Mouse (Mus musculus) heart, adult 2 months (tissue): ENCODE results near the gene Vat1l. TPM values are rescaled to one million over a fixed set of nuclear protein-coding genes. Genes with fewer than 3 reads are reported as not detected.

Source experiments
- DNase-seq, 2 experiments: peaks; one replicate each; pipeline ENCODE4 v3.0.0; 2021
- H3K27ac ChIP-seq: fragments of 200-600 bp; 2 replicates; pipeline ENCODE4 v1.8.1; 2022
- H3K27me3 ChIP-seq: fragments of 200-500 bp; 2 replicates; pipeline ENCODE4 v1.6.1; 2012; ENCODE audit warnings: mild to moderate bottlenecking, low read length, inconsistent platforms, mixed read lengths; ENCODE audit not compliant: control insufficient read depth, insufficient read depth
- H3K36me3 ChIP-seq: fragments of 200-500 bp; 2 replicates; pipeline ENCODE4 v1.6.1; 2012; ENCODE audit warnings: low read length, inconsistent platforms; ENCODE audit not compliant: control insufficient read depth, insufficient read depth
- H3K4me1 ChIP-seq: fragments of 200-500 bp; 2 replicates; pipeline ENCODE4 v1.6.1; 2011; ENCODE audit warnings: low read length; ENCODE audit not compliant: control insufficient read depth, insufficient read depth
- H3K4me3 ChIP-seq: fragments of 200-600 bp; 2 replicates; pipeline ENCODE4 v1.8.1; 2022
- H3K79me2 ChIP-seq: fragments of 200-500 bp; replicated peaks from 2 replicates; pipeline ENCODE4 v1.6.1; 2012; ENCODE audit warnings: mild to moderate bottlenecking, inconsistent platforms, low read length, moderate library complexity, mixed read lengths; ENCODE audit not compliant: control insufficient read depth, insufficient read depth
- H3K9ac ChIP-seq: fragments of 200-500 bp; 2 replicates; pipeline ENCODE4 v1.6.1; 2012; ENCODE audit warnings: low read depth, mild to moderate bottlenecking, control low read depth, inconsistent platforms, low read length, mixed read lengths
- CTCF ChIP-seq: fragments of 200-600 bp; IDR thresholded peaks from 2 replicates; pipeline ENCODE4 v1.8.1; 2022; ENCODE audit warnings: antibody characterized with exemption, mild to moderate bottlenecking, moderate library complexity
- EP300 ChIP-seq: fragments of 200-500 bp; IDR thresholded peaks from 2 replicates; pipeline ENCODE4 v1.6.1; 2011; ENCODE audit warnings: low read depth, low read length, control low read depth; ENCODE audit not compliant: insufficient read depth
- POLR2A ChIP-seq: fragments of 200-500 bp; IDR thresholded peaks from 2 replicates; pipeline ENCODE4 v1.6.1; 2011; ENCODE audit warnings: mild to moderate bottlenecking, low read depth, low read length, control low read depth; ENCODE audit not compliant: insufficient read depth
- WGBS: fragments of 180-500 bp; shearing (Covaris S2); methylation state at CpG from one replicate; pipeline ENCODE4 v1.1.7; 2018; 5-methylcytosine and 5-hydroxymethylcytosine counted together
- intact Hi-C: fragments of 180-260 bp; cut with DNase I; formaldehyde crosslinking; loops from one replicate; pipeline ENCODE4 v1.15.1; 2025
- polyA plus RNA-seq: library from polyadenylated mRNA; depleted of rRNA; stranded (reverse); fragments of >200 nt; gene quantifications from 2 replicates; pipeline ENCODE4 v1.2.3, GENCODE M21; 2012
- total RNA-seq, 2 experiments: library from RNA; stranded (reverse); gene quantifications; 2 replicates each; pipeline ENCODE4 v1.2.3; 2021

Vat1l gene
- total and polyA plus RNA-seq, 3 experiments = 0.05 to 1.2 (median 0.30) TPM

DNA sequence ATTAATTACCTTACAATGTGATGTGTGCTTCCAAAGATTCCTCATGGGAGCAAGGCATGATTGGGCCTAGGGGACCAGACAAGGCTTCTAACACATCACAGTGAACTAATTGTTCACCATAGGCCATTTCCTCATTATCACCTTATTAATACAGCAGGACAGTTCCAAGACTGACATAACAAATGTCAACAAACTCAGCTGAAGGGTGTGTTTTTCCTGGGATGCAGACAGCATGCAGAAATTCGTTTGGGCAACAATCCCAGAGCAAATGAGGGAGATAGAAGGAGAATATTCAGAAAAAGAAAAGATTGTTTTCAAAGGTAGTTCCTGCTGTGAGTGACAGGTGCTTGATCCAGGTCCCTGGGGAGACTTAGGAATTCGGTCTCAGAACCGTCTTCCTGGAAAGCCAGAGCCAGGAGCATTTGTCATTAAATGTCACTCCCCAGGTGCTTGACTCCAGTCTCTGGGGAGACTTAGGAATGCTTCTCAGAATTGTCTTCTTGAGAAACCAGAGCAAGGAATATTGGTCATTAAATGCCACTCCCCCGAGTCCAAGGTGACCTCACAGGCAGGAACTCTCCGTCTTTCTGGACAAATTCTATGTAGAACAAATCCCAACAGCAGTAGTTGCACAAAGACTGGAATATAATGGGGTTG, 109.4 kb downstream of the Vat1l start:
- H3K9ac ChIP-seq = no peak overlapping the region
- H3K79me2 ChIP-seq = no peaks in the 10 kb centered on the region
- H3K4me3 ChIP-seq = no peak overlapping the region
- no peaks in the 10 kb centered on the region for H3K36me3 ChIP-seq
- 33% methylated on average over 5 of the region's 5 CpGs for WGBS
- H3K27ac ChIP-seq = no peak overlapping the region
- DNase-seq = no peak
- no peaks in the 10 kb centered on the region for H3K4me1 ChIP-seq
- intact Hi-C loops = no loop called here
- TF ChIP-seq POLR2A (no peak), CTCF (no peak), EP300 (no peak)
- no peaks in the 10 kb centered on the region for H3K27me3 ChIP-seq

DNA sequence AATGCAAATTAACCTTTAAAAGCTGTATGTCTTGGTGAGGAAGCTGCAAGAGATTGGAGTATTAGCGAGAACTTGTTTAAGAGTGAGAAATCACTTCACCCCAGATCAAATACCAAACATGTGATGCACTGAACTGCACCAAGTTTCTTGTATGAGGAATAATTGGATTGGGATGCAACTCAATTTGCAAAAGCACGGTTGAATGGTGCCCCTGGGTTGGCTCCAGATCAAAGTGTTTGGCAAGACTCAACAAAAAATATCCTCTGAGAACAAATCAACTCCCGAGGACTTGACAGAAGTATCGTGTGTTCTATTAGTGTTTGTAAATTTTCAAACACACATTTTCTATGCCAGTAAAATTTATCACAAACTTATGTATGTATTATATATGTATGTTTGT, 112.7 kb downstream of the Vat1l start:
- H3K27me3 ChIP-seq = no peaks in the 10 kb centered on the region
- TF ChIP-seq POLR2A (no peak), EP300 (no peak), CTCF (no peak)
- no peaks in the 10 kb centered on the region for H3K79me2 ChIP-seq
- H3K4me1 ChIP-seq = no peaks in the 10 kb centered on the region
- H3K4me3 ChIP-seq = no peak overlapping the region
- DNase-seq = no peak
- H3K9ac ChIP-seq = no peak overlapping the region
- no peak overlapping the region for H3K27ac ChIP-seq
- no peaks in the 10 kb centered on the region for H3K36me3 ChIP-seq
- intact Hi-C loops = no loop called here
- 71% methylated on average over 4 of the region's 4 CpGs for WGBS

DNA sequence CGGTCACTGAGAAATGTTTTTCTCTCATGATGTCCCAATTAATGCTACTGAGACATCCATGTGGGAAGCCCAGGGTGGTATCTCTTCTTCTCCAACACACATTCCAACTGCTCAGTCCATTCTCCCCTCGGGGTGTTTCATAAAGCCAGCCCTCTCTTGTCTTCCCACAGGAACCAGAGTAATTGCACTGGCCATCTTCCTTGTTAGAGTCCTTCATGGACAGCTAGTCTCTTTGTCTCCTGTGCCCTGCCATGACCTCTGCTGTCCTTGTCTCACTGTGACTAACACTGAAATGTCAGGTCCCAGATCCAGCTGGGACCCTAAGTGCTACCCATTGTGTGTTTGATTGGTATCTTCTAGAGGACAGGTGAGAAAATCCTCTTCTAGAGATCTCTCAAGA, 116.7 kb downstream of the Vat1l start:
- WGBS = 71% methylated on average over 2 of the region's 2 CpGs
- DNase-seq = no peak
- H3K4me3 ChIP-seq = no peak overlapping the region
- intact Hi-C loops = no loop called here
- no peaks in the 10 kb centered on the region for H3K27me3 ChIP-seq
- no peaks in the 10 kb centered on the region for H3K36me3 ChIP-seq
- no peaks in the 10 kb centered on the region for H3K79me2 ChIP-seq
- TF ChIP-seq EP300 (no peak), CTCF (no peak), POLR2A (no peak)
- H3K27ac ChIP-seq = no peak overlapping the region
- H3K4me1 ChIP-seq = no peaks in the 10 kb centered on the region
- no peak overlapping the region for H3K9ac ChIP-seq

DNA sequence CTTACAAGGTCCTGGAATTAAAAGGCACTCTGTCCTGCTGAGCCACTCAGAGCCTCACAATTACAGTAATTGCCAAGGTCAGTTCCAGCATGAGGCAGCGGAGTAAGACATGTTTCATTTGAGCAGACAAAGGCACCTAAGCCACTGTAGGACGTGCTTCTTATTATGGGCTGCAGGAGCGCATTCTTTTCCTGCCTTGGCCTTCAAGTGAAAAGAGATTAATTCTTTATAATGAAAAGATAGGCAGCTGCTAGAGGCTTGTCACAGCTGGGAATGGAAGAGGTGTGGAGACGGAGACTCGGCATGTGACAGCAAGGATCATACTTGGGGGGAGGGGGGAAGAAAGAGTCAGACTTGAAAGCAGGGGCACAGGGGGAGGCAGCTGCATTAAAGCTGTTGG, 126.5 kb downstream of the Vat1l start:
- intact Hi-C loops = no loop called here
- no peak overlapping the region for H3K27ac ChIP-seq
- WGBS = 60% methylated on average over 5 of the region's 5 CpGs
- no peak for DNase-seq
- no peaks in the 10 kb centered on the region for H3K79me2 ChIP-seq
- no peak overlapping the region for H3K9ac ChIP-seq
- no peaks in the 10 kb centered on the region for H3K36me3 ChIP-seq
- H3K4me1 ChIP-seq = no peaks in the 10 kb centered on the region
- TF ChIP-seq EP300 (no peak), CTCF (no peak), POLR2A (no peak)
- H3K27me3 ChIP-seq = no peaks in the 10 kb centered on the region
- no peak overlapping the region for H3K4me3 ChIP-seq

DNA sequence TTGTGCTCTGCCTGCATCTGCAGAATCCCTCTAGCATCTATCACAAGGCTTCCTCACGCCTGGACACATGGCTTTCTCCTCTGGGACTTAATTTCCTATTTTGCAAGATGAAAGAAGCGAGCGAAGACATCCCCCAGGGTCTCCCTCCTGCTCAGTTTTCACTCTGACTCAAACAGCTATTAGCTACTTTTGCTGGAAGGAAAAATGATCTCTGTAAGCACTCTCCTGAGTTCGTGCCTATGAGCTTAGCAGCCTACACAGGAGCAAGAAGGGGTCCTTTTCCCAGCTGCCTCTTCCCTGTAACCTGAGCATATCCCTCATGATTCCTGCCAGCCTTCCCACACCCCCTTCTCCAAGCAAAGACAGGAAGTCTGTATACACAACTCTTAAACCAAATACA, 127.5 kb downstream of the Vat1l start:
- 58% methylated on average over 4 of the region's 4 CpGs for WGBS
- intact Hi-C loops = no loop called here

DNA sequence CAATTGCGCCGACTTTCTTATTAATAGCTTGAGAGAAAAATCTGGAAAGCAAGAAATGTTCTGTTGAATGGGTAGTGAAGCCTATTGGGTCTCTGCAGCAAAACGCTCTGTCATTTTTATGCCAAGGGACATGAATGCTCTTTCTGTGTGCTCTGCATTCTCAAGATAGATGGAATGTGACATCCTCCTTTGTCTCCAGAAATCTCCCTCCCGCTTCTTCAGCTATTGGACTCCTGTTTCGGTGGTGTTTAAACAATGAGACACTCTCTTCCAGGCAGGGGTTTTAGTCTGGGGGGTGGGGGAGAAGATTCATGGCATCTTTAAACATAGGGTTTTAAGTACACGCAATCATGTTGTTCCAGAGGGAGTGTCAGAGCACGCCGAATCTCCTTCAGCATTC, 130.3 kb downstream of the Vat1l start:
- Histone ChIP-seq H3K36me3 (no peaks in the 10 kb centered on the region), H3K9ac (no peak overlapping the region), H3K4me1 (no peaks in the 10 kb centered on the region), H3K27ac (no peak overlapping the region), H3K79me2 (no peaks in the 10 kb centered on the region), H3K4me3 (no peak overlapping the region), H3K27me3 (no peaks in the 10 kb centered on the region)
- intact Hi-C loops = no loop called here
- 78% methylated on average over 8 of the region's 8 CpGs for WGBS
- DNase-seq = no peak
- no peak for TF ChIP-seq CTCF
- no peak for TF ChIP-seq EP300
- no peak for TF ChIP-seq POLR2A

More for the DNA sequence above, 127.5 kb downstream of the Vat1l start:
- Histone ChIP-seq H3K4me3 (no peak overlapping the region), H3K79me2 (no peaks in the 10 kb centered on the region), H3K27me3 (no peaks in the 10 kb centered on the region), H3K9ac (no peak overlapping the region), H3K4me1 (no peaks in the 10 kb centered on the region), H3K36me3 (no peaks in the 10 kb centered on the region), H3K27ac (no peak overlapping the region)
- no peak for DNase-seq
- TF ChIP-seq POLR2A = no peak
- no peak for TF ChIP-seq EP300
- no peak for TF ChIP-seq CTCF
